Mouse (Mus musculus): ENCODE measurements around the gene Clcnkb.

DNA sequence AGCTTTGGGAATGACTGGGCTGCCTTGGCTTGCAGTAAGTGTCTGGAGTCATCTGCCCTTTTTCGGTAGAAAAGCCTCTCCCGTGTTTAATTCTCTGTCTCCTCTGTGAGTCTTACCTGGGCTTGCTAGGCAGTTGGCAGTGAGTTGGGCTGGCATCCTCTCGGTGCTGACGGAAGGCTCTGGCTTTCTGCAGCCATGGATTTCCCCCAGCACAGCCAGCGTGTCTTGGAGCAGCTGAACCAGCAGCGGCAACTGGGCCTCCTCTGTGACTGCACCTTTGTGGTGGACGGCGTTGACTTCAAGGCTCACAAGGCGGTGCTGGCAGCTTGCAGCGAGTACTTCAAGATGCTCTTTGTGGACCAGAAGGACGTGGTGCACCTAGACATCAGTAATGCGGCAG, 45.8 kb upstream of the Clcnkb start:
- no peak for TF ChIP-seq CTCF (IDR thresholded peaks at IDR 0.05; ENCODE audit: extremely low read depth, insufficient read depth, low read length)
- TF ChIP-seq POLR2A (IDR thresholded peaks at IDR 0.05; ENCODE audit: extremely low read depth, insufficient read depth, low read length) = no peak
